Mouse (Mus musculus) heart, adult 2 months (tissue): Measurements from ENCODE around the gene Gabrq. TPM values are rescaled to one million over a fixed set of nuclear protein-coding genes. Genes with fewer than 3 reads are reported as not detected.

Experiments used
- DNase-seq, 2 experiments: peaks; one replicate each; pipeline ENCODE4 v3.0.0; 2021
- H3K27ac ChIP-seq: fragments of 200-600 bp; 2 replicates; pipeline ENCODE4 v1.8.1; 2022
- H3K27me3 ChIP-seq: fragments of 200-500 bp; 2 replicates; pipeline ENCODE4 v1.6.1; 2012; ENCODE audit warnings: mild to moderate bottlenecking, low read length, inconsistent platforms, mixed read lengths; ENCODE audit not compliant: control insufficient read depth, insufficient read depth
- H3K36me3 ChIP-seq: fragments of 200-500 bp; 2 replicates; pipeline ENCODE4 v1.6.1; 2012; ENCODE audit warnings: low read length, inconsistent platforms; ENCODE audit not compliant: control insufficient read depth, insufficient read depth
- H3K4me1 ChIP-seq: fragments of 200-500 bp; 2 replicates; pipeline ENCODE4 v1.6.1; 2011; ENCODE audit warnings: low read length; ENCODE audit not compliant: control insufficient read depth, insufficient read depth
- H3K4me3 ChIP-seq: fragments of 200-600 bp; 2 replicates; pipeline ENCODE4 v1.8.1; 2022
- H3K79me2 ChIP-seq: fragments of 200-500 bp; replicated peaks from 2 replicates; pipeline ENCODE4 v1.6.1; 2012; ENCODE audit warnings: mild to moderate bottlenecking, inconsistent platforms, low read length, moderate library complexity, mixed read lengths; ENCODE audit not compliant: control insufficient read depth, insufficient read depth
- H3K9ac ChIP-seq: fragments of 200-500 bp; 2 replicates; pipeline ENCODE4 v1.6.1; 2012; ENCODE audit warnings: low read depth, mild to moderate bottlenecking, control low read depth, inconsistent platforms, low read length, mixed read lengths
- CTCF ChIP-seq: fragments of 200-600 bp; IDR thresholded peaks from 2 replicates; pipeline ENCODE4 v1.8.1; 2022; ENCODE audit warnings: antibody characterized with exemption, mild to moderate bottlenecking, moderate library complexity
- EP300 ChIP-seq: fragments of 200-500 bp; IDR thresholded peaks from 2 replicates; pipeline ENCODE4 v1.6.1; 2011; ENCODE audit warnings: low read depth, low read length, control low read depth; ENCODE audit not compliant: insufficient read depth
- POLR2A ChIP-seq: fragments of 200-500 bp; IDR thresholded peaks from 2 replicates; pipeline ENCODE4 v1.6.1; 2011; ENCODE audit warnings: mild to moderate bottlenecking, low read depth, low read length, control low read depth; ENCODE audit not compliant: insufficient read depth
- WGBS: fragments of 180-500 bp; shearing (Covaris S2); methylation state at CpG from one replicate; pipeline ENCODE4 v1.1.7; 2018; 5-methylcytosine and 5-hydroxymethylcytosine counted together
- intact Hi-C: fragments of 180-260 bp; cut with DNase I; formaldehyde crosslinking; loops from one replicate; pipeline ENCODE4 v1.15.1; 2025
- long read RNA-seq: library from polyadenylated mRNA; stranded (forward); transcript quantifications from one replicate; pipeline ENCODE4 v2.0.0, GENCODE M21; 2021
- polyA plus RNA-seq: library from polyadenylated mRNA; depleted of rRNA; stranded (reverse); fragments of >200 nt; gene quantifications from 2 replicates; pipeline ENCODE4 v1.2.3, GENCODE M21; 2012; rRNA removed
- total RNA-seq, 2 experiments: library from RNA; stranded (reverse); gene quantifications; 2 replicates each; pipeline ENCODE4 v1.2.3; 2021

The Gabrq gene
- not detected for total RNA-seq
- polyA plus RNA-seq, result 0.08 and 0.32 TPM in 2 replicates
- long read RNA-seq, result 0 reads

DNA sequence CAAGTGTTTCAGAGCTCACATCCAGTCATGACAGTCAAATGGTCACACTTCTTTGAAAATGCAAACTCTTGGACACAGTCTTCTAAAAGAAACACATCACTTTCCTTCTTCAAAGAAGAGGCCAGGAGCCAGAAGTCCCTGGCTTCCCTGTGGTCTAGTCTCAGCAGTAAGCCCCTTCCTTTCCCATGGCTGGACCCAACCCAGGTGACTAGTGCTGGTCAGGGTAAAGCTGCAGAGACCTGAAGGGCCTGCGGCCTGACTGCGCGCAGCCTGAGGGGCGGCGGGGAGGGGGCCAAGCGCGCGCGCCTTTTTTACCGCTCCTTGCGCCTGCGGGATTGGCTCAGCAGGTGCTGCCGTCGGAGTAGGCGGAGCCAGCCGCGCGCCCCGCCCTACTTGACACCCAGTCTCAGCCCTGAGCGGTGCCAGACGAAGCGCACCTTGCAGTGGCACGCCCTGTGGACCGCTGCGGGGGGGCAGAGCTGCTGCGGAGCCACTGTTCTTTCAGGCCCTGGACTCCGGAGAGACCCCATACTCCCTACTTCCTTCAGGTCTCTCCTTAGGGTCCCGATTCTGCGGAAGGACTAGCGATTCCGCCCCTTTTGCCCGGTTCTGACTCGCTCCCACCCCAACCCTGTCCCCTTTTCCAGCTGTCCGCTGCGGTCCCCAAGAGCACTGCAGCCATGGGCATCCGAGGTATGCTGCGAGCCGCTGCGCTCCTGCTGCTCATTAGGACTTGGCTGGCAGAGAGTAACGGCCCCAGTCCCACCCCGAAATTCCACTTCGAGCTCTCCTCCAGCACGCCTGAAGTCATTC lies at the start of gene Gabrq:
Gene Gabrq (plus strand): TSS at position 403 of the 813 bp plus-strand sequence.
- H3K27ac ChIP-seq, result no peak within 1 kb of the TSS
- no peaks in the 10 kb centered on the region for H3K4me1 ChIP-seq
- H3K79me2 ChIP-seq, result no peaks in the 10 kb centered on the region
- H3K4me3 ChIP-seq, result no peak within 1 kb of the TSS
- no peaks in the 10 kb centered on the region for H3K36me3 ChIP-seq
- 0 out of 2 replicates have a peak, but pooled peaks cover 5% of the 10 kb centered on the region for H3K27me3 ChIP-seq
- TF ChIP-seq POLR2A (no peak), EP300 (no peak), CTCF (no peak)
- intact Hi-C loops, result no loop called here
- H3K9ac ChIP-seq, result no peak within 1 kb of the TSS
- DNase-seq, result peak in 1 of 2 experiments; percentile 3
- WGBS, result 28% methylated on average over 43 of the region's 43 CpGs

DNA sequence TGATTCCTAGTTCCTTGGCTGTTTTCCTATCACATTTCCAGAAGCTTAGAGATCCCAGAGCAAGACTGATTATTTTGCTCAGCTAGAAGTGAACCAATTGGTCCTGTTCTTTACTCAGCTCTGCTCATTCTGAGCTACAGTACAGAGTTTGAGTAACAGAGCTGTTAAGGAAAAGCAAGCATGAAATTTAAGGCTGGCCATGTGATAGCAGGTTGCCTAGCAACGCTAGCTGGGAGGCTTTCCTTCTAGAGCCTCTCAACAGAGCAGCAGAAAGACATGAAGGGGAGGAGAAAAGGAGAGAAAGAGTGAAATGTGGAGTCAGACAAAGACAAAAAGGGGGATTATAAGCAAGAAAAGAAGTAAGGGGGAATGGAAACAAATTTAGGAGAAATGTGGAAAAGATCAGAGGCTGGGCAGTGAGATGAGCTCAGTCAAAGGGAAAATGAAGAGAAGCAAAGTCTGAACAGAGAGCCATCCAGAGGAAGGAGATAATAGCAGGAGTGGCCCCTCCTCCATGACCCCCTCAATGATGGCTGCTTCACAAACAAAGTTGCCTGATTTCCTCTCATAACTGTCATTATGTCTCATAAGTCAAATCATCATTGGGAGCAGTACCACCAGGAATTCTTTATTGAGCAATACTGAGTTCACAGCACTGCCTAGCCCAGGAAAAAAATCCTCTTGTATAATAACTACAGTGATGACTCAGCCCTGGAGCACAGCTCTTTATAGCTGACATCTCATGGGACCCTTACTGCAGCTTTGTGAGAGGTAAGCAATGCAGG lies 36.0 kb upstream of the Gabrq start:
- Histone ChIP-seq H3K9ac (no peak overlapping the region), H3K27ac (no peak overlapping the region), H3K4me3 (no peak overlapping the region), H3K27me3 (no peaks in the 10 kb centered on the region), H3K4me1 (no peaks in the 10 kb centered on the region), H3K79me2 (no peaks in the 10 kb centered on the region), H3K36me3 (no peaks in the 10 kb centered on the region)
- no peak for DNase-seq
- intact Hi-C loops, result no loop called here
- 16% methylated on average over 1 of the region's 1 CpGs for WGBS
- TF ChIP-seq POLR2A (no peak), EP300 (no peak), CTCF (no peak)

DNA sequence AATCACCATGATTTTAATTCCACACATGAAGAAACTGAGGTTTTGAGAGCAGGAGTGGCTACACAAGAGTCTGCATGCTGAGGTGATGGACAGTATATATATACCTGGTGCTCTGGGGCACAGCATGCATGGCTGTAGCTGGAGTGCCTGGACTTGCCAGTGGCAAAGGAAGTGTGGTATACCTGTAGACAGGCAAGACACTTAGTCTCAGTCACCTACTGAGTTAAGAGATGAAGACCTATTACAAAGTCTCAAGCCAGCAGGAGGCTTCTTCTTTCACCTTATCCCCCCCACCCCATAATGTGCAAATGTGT lies 35.5 kb upstream of the Gabrq start:
- Histone ChIP-seq H3K4me1 (no peaks in the 10 kb centered on the region), H3K4me3 (no peak overlapping the region), H3K36me3 (no peaks in the 10 kb centered on the region), H3K27ac (no peak overlapping the region), H3K79me2 (no peaks in the 10 kb centered on the region), H3K27me3 (no peaks in the 10 kb centered on the region), H3K9ac (no peak overlapping the region)
- DNase-seq, result no peak
- intact Hi-C loops, result no loop called here
- TF ChIP-seq CTCF (no peak), EP300 (no peak), POLR2A (no peak)

DNA sequence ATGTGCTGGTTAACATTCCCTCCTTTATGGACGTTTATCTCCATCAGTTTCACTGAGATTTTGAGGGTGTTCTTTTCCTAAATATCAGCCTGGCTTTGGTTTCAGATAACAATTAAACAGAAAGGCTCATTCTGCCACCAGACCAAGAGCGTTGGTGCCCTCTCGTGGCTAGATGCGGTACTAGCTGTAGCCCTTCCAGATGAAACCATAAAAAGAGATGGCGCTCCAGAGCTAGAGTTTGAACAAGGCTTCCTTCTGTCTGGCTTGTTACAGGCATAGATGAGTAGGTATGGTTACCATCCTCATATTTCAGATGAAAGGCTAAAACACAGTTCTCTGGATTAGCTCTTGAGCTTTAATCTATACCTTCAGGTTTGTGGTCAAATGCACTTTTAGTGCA lies 5.4 kb upstream of the Gabrq start:
- no peaks in the 10 kb centered on the region for H3K27me3 ChIP-seq
- no peak overlapping the region for H3K27ac ChIP-seq
- H3K36me3 ChIP-seq, result no peaks in the 10 kb centered on the region
- DNase-seq, result peak; percentile 20 to 72
- 3% methylated on average over 5 of the region's 5 CpGs for WGBS
- no peaks in the 10 kb centered on the region for H3K79me2 ChIP-seq
- H3K9ac ChIP-seq, result no peak overlapping the region
- no peak overlapping the region for H3K4me3 ChIP-seq
- no peak for TF ChIP-seq EP300
- no peak for TF ChIP-seq POLR2A
- peak; percentile 96 for TF ChIP-seq CTCF
- intact Hi-C loops, result loop anchor here (5.0 to 10.0 kb wide), 2 partner anchors 835 to 1172 kb away; no protein-coding TSS in a partner anchor
- H3K4me1 ChIP-seq, result no peaks in the 10 kb centered on the region

DNA sequence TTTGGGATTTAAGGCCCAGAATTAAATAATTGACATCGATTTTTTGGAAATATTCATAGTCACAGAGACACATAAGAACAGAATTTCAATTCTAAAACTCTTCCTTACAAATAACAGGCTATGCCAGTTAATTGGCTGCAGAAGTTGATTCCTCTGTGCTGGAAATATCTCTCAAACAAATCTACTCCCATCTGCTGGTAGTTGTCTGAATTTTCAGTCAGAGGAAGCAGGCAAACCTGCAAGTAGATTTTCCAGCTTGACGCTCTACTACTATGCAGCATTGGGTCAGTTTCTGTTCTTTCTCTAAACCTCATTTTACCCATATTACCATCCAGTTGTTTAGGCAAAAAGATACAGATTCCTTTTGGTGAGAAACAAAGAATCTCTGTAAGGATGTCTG lies 1.7 kb upstream of the Gabrq start:
- Histone ChIP-seq H3K4me1 (no peaks in the 10 kb centered on the region), H3K4me3 (no peak overlapping the region), H3K79me2 (no peaks in the 10 kb centered on the region), H3K27me3 (0 out of 2 replicates have a peak, but pooled peaks cover 5% of the 10 kb centered on the region), H3K36me3 (no peaks in the 10 kb centered on the region), H3K9ac (no peak overlapping the region), H3K27ac (no peak overlapping the region)
- TF ChIP-seq EP300 (no peak), CTCF (no peak), POLR2A (no peak)
- intact Hi-C loops, result no loop called here
- 63% methylated on average over 2 of the region's 2 CpGs for WGBS
- no peak for DNase-seq

DNA sequence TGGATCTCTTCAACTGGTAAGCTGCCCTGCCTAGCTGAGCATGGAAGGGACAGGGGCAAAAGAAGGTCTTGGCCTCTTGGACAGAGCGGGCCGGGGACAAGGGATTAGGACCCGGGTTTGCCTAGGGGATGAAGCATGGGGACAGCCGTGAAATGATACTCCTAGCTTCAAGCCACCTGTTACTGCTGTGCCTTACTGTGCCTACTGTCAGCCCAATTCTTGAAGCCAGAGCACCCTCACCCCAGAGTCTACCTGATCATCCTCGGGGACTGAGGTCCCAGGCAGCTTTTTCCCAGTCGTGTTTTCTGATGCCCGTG lies 569 bp downstream of the Gabrq start:
- intact Hi-C loops, result no loop called here
- no peak for TF ChIP-seq CTCF
- TF ChIP-seq EP300, result no peak
- no peak for TF ChIP-seq POLR2A
- Histone ChIP-seq H3K4me3 (no peak overlapping the region), H3K36me3 (no peaks in the 10 kb centered on the region), H3K4me1 (no peaks in the 10 kb centered on the region), H3K27me3 (0 out of 2 replicates have a peak, but pooled peaks cover 5% of the 10 kb centered on the region), H3K27ac (no peak overlapping the region), H3K9ac (no peak overlapping the region), H3K79me2 (no peaks in the 10 kb centered on the region)
- WGBS, result 56% methylated on average over 7 of the region's 7 CpGs
- no peak for DNase-seq

Other genes starting within 250 kb of the Gabrq start
- gene Gabra3, start 168.3 kb upstream of the Gabrq start, total RNA-seq, result under 1 TPM; 0.23 to 0.44 TPM
- 1.2 and 3.5 TPM in 2 replicates for gene Gabra3, start 168.3 kb upstream of the Gabrq start, polyA plus RNA-seq
- 10 to 100 TPM; 25.9 to 31.5 TPM for gene Cetn2, start 93.2 kb downstream of the Gabrq start, total RNA-seq
- 9.4 and 14.9 TPM in 2 replicates for gene Cetn2, start 93.2 kb downstream of the Gabrq start, polyA plus RNA-seq
- gene Nsdhl, start 93.4 kb downstream of the Gabrq start, total RNA-seq, result 1 to 10 TPM; 4.3 to 4.8 TPM
- gene Nsdhl, start 93.4 kb downstream of the Gabrq start, polyA plus RNA-seq, result 5.2 and 8.5 TPM in 2 replicates
- gene Zfp185, start 162.2 kb downstream of the Gabrq start, total RNA-seq, result 1 to 10 TPM in 1 of 2 experiments, under 1 TPM in 1; 0.81 to 1.2 TPM
- gene Zfp185, start 162.2 kb downstream of the Gabrq start, polyA plus RNA-seq, result 1.2 and 1.8 TPM in 2 replicates
- not detected for gene Pnma5, start 211.9 kb downstream of the Gabrq start, total RNA-seq
- gene Pnma5, start 211.9 kb downstream of the Gabrq start, polyA plus RNA-seq, result not detected in 2 replicates
- gene Pnma3, start 239.6 kb downstream of the Gabrq start, total RNA-seq, result not detected
- gene Pnma3, start 239.6 kb downstream of the Gabrq start, polyA plus RNA-seq, result 0.06 TPM in 1 of 2 replicates, not detected in the other